Mouse (Mus musculus): ENCODE results near the gene Mpeg1.
A peak's percentile ranks its signal among the peaks of the same experiment; 100 is the strongest.

Gene Mpeg1

DNA sequence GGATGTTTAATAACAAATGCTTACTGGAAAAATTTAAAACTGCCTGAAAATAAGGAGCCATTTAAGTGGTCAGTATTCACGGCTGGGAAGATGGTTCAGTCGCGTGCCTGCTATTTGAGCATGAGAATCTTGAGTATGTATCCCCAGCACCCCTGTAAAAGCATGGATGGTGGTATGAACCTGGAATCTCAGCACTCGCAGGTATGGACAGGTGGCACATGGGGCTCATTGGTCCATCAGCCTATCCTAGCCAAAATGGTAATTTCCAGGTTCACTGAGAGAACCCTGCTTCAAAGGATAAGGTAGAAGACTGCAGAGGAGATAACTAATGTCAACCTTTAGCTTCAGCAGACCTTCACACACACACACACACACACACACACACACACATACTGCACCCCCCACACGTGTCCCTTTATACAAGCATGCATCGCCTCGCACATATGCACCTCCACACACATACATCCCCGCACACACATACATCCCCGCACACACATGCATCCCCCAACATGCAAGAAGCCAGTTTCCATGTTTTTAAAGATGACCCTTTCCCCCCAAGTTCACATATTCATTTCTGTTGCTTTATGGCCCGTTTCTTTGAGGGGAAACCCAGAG is 5.1 kb downstream of the Mpeg1 start:
- no peak for DNase-seq (ENCODE audit: low read depth, low spot score)

DNA sequence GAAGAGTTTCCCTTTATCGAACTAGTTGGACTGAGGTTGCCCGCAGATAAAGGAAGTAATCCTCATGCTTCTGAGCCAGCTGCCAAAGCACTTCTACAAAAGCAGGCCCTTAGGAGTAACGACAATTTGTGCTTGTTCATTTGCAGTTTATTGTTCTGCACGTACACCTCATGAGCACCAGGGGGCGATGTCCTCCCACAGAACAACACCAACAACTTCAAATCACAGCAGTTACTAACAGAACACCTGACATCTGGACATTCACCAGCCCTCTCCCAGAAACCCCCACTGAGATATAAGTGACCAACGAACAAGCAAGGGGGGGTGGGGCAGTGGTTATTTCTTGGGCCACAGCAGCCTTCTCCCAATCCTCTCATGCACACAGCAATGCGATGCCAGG is 5.6 kb downstream of the Mpeg1 start:
- DNase-seq (ENCODE audit: low read depth, low spot score), result no peak

DNA sequence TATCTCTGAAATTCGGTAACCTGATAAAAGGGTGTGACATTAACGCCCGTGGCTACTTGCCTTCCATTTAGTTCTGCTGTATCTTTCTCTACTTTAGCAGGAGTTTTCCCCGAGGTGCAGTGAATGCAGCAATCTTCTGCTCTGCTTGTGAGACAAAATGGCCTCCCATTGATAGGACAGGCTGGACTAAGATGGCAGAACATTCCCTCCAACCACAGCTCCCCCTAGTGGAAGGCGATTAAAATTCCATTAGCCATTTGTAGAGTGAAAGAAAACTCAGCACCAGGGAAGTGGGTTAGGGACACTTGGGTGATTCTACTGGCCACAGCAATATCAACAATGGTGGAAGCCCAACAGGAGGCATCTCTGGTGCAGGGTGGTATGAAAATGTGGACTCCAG is 6.9 kb downstream of the Mpeg1 start:
- DNase-seq (ENCODE audit: low read depth, low spot score), result peak; percentile 4

DNA sequence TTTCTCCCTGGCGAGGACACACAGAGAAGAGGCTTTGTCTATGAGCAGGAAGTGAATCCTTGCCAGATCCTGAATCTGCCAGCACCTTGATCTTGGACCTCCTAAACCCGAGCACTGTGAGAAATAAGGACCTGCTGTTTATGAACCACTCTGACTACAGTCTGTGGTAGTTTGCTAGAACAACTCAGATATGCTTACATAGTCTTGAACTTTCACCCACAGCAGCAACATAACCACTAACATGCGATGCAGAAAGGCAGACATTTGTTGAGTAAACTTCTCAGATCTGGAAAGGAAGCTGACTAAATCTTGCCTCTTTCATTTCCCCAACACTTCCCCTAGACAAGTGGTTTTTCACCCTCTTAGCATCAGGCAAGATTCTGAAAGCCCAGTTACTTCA is 11.3 kb downstream of the Mpeg1 start:
- DNase-seq (ENCODE audit: low read depth, low spot score), result no peak

DNA sequence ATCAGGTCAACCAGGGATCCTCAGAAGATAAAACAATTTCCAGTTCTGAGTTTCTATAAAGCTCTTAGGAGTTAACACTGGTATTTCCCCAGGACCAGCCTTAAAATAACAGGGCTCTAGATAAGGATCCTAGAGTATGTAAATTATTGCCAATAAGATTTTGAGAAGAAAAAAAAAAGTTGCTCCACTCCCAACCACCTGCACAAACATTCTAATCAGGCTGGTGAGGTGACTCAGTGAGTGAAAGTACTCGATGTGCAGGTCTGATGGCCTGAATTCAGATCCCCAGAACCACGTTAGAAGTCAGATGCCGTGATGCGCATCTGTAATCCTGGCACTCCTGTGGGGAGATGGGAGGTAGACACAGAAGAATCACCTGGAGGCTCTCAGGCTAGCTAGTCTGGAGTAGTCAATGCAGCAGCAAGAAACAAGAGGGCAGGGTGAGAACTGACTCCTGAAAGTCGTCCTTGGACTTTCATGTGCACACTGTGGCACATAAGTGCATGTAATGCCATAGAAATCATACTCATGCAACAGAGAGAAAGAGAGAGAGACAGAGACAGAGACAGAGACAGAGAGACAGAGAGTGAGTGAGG is 11.9 kb downstream of the Mpeg1 start:
- no peak for DNase-seq (ENCODE audit: low read depth, low spot score)

DNA sequence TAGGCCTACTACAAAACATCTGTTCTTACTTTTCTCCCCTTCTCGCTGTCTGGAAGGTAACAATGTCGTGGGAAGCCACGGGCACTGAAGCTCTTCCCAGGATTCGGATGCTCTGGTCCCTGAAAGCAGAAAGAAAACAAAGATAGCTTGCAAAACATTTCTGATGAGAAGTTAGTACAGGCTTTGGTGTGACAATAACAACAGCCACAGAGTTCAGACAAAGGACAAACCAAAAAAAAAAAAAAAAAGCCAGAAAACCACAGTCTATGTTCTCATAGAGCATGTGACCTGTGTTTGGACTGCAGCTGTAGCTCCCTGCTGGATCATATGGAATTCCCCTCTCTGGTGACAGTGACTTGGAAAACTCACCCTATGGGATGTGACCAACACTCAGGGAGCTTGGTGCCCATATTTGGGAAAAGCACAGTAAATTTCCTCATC is 12.6 kb downstream of the Mpeg1 start:
- DNase-seq (ENCODE audit: low read depth, low spot score), result no peak

DNA sequence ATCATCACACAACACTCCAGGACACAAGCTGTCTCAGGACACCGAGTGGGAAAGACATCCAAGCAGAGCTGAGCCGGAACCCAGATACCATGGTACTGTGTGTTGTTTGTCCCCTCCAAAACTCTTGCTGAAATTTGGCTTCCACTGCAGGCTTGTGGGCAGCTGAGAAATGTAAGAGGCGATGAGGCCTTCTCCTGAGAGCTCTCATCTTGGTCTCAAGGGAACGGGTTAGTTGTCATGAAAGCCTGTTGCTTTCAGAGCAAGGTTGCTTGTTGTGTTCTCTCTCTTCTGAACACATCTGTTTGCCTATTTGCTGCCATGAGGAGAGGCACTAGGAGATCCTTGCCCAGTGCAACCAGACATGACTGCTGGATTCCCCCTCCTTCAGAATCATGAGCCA is 13.4 kb downstream of the Mpeg1 start:
- no peak for DNase-seq (ENCODE audit: low read depth, low spot score)

DNA sequence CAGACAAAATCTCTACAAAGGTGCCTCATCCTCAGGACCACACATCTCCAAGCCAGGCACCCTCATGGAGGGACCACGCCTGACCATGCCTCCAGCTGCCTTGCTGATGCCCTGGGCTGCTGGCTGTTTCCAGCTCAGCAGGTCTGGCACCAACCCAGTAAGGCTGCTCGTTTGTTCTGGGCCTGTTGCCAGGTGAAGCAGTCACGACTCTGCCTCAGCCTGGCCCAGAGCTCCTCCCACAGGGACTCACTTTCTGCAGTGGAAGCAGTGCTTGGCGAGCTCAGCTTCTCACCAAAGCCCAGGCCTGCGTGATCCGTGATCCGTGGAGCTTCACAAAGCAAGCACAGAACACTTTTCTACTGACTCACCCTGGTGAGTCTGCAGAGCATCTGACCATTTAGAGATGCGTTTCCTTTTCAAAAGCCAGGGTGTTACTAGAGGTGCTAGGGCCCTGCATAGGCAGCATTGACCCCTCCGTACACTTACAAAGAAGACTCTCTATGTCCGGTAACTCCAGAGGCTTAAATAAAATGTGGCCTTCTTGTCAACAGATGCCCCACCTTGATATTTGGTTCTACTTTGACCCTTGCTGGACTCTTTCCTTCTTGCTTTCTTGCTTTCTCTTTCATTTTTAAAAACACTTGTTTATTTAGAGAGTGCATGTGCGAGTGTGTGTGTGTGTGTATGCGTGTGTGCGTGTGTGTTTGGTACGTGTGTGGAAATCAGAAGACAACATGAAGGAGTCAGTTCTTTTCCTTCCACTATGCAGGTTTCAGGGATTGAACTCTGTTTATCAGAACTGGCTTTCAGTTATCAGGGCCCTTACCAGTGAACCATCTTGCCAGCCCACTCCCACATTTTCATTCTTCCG is 15.0 kb downstream of the Mpeg1 start:
- DNase-seq (ENCODE audit: low read depth, low spot score), result no peak

DNA sequence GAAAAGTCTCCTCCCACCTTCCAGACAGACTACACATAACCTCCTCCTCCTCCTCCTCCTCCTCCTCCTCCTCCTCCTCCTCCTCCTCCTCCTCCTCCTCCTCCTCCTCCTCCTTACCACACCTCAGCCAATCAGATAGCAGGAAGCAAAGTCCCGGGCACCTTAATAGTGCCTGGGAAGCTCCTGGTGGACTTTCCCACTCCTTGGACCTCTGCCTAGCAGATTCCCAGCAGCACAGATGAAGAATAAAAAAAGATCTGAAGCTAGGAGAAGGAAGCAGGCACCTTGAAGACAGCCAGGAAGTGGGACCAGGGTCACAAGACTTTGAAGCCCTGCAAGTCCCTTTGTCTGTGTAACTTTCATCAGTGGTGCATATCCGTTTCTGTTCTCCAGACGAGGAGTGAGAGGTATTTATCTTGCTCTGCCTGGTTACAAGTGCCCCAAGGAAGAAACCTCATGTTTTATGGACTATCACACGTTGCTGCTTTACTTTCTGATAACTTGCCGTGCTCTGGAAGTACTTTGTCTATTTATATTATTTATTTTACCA is 16.2 kb downstream of the Mpeg1 start:
- DNase-seq (ENCODE audit: low read depth, low spot score), result no peak

DNA sequence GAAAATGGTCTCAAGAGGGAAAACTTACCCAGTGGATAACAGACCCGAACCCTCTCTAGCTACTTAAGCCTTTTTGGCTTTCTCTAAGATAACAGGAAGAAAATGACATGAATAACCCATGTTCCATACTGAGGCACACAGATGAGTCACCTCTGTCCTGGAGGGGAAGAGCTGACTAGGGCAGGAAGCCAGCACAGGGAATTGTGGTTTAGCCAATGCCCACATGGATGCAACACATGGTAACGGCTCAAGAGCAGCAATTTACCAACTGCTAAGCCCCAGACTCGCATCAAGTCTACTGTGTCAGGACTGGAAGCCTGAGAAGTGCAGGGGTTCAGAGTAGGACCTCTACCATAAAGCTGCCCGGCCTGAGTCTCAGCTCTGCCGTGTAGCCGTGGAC is 17.8 kb downstream of the Mpeg1 start:
- no peak for DNase-seq (ENCODE audit: low read depth, low spot score)

DNA sequence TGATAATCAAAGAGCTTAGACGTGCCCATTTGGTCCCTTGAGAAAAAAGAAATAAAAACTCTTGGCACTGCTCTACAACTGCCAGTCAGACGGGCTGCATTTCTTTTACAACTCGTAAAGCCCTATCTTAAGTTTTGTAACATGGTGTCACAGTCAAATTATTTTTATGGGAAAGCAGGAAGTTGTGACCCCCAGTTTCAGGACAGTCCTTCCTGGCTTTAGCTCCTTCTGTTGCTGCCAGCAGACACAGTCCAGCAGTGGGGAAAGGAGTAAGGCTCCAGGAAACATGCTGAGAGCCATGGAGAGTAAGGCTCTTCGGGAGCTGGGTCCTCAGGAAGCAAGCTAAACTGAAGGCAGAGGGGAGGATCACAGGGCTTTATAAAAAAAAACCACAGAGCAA is 23.2 kb downstream of the Mpeg1 start:
- DNase-seq (ENCODE audit: low read depth, low spot score), result no peak

DNA sequence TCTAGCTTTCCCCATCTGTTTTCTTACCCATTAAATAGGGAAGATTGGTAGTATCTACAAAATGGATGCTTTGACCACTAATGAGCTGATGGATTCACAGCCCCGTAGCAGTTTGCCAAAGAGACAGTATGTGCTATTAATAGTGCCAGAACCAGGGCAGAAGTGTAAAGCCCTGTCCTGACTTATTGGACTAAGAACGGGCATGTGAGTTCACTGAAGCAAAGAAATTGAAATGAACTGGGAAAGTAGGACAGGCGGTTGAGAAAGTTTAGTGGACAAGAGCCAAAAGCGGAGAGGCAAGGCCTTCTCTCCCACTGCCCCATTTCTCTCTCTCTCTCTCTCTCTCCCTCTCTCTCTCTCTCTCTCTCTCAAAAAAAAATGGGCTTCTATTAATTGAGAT is 23.6 kb downstream of the Mpeg1 start:
- DNase-seq (ENCODE audit: low read depth, low spot score), result no peak

DNA sequence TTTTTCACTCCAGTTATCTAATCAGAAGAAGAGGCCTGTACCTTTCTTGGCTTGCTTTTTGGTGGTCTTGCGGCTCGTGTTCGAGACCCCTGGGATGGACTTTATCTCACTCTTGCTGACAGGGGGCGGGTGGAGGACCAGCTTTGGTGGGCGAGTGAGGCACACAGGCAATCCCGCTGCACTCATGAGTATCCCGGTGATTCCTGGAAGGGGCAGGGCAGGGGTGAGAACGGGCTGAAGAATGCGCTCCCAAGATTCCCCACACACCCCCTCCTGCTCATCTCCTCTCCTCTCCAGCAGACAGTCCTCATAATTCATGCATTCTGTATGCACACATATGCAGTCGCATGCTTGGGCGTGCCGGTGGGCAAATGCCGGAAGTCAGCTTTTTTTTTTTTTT is 24.6 kb downstream of the Mpeg1 start:
- no peak for DNase-seq (ENCODE audit: low read depth, low spot score)

DNA sequence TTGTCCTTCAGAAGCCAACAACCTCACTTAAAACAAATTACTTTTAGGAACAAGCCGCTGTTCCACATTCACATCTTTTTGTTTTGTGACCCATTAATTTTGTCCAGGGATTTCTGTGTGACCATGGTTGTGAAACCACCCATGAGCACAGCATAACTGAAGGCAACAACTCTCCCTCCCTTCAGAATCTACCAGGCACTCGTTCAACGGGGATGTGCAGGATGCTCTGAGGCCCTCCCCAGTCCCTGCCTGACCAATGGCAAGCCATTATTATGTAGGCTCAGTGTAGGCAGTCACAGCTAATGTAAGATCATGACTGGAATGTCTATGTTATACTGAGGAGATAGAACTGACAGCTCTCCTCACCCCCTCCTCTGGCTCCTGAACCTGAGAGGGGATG is 25.1 kb downstream of the Mpeg1 start:
- DNase-seq (ENCODE audit: low read depth, low spot score), result no peak

DNA sequence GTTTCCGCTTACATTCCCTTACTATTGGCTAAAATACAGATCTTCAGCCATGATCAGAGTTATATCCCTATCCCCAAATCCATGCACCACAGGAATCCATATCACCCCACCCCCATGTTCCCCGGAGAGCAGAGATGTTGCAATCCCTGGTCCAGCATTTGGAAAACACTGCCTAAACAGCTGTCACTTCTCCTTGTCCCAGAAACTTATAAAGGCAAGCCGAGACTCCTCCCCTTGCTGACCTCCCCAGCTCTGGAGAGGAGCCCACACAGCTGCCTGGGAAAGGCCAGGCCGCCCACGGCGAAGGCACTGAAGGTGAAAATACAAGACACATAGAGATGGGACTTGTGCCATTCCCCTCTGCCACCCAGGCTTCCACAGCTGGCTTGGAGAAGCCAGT is 26.3 kb downstream of the Mpeg1 start:
- no peak for DNase-seq (ENCODE audit: low read depth, low spot score)

DNA sequence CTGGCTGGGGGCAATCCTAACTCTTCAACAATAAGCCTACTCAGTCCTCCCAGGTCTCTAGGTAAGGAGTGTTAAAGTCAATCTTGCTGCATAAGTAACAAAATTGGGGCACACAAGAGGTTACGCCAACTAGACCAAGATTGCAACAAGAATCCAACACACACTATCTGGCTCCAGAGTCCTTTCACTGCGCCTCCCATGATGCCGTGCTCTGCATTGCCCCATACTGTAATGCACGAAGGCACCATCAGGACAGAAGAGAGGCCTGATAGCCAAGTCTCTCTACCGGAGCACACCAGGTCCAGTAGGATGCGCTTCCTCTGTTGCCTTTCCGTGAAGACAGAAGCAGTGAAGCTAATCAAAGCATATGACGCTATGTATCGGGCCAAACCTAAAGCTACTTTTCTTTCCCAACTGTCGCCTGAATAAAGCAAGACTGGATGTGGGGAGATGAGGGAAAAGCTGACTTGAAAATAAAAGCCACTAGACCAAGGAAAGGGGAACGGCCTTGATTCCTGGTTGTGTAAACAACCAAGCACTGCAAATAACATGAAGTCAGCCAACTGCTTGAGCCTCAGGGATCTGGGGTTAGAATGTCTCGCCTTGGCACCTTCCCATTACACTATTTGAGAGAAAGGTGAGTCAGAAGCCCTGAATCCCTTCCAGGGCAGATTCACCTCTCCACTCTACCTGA is 27.1 kb downstream of the Mpeg1 start:
- no peak for DNase-seq (ENCODE audit: low read depth, low spot score)

DNA sequence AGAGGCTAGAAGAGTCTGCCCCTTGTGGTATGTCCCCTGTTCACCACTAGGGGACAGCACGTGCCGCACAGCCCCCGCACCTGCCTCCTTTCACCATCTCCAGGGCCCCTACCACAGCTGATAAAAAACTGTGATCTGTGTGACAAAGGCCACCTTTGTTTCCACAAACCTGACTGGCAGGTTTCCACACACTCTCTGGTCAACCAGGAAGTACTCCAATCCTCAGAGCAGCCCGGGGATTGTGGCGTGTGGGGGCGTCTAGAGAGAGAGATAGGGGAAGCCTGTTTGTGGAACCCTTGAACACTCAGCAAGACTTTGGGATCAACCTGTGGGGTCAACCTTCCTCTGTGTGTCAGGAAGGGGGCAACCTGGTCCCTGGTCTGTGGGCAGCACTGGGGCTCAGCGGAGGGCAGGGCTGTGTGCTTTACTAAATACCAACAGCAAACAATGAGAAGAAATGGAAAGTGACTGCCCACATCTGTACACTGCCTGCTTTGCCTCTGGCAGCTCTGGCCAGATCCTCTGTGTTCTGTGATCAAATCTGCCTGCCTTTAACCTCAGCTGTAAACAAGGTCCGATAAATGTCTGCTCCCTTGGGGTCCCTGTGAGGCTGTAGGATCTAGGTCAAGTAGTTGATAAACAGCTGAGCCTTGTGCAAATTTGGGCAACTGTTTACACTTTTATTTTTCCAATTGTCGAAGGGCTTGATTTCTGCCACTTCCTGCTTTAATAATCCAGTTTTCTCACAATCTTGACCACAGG is 27.8 kb downstream of the Mpeg1 start:
- no peak for DNase-seq (ENCODE audit: low read depth, low spot score)

DNA sequence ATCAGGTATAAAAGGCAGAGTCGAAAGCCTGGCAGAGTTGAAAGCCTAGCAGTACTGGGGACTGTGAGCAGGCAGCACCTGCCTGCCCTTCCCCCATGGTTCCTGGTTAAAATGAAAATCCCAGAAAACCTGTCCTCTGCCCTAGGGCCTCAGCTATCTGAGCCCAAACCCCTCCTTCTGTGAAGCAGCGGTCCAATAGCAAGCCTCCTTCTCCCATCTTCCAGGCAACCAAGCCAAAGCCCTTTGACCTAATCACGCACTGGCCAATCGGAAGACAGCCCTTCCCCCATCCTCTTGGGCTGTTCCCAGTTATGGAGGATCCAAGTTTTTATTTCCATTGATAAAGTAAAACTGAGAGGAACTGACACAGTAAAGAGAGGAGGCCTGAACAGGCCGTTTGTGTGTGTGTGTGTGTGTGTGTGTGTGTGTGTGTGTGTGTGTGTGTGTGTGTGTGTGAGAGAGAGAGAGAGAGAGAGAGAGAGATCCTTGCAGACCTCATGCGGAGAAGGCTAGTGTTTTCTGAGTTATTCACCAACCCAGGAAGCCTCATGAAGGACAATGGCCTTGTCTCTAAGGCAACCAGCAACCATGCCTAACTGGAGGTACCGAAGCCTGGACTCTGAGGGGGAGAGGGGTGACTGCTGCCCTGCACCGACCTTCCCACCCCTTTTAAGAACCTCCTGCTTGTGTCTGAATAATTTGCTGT is 28.5 kb downstream of the Mpeg1 start:
- DNase-seq (ENCODE audit: low read depth, low spot score), result no peak

DNA sequence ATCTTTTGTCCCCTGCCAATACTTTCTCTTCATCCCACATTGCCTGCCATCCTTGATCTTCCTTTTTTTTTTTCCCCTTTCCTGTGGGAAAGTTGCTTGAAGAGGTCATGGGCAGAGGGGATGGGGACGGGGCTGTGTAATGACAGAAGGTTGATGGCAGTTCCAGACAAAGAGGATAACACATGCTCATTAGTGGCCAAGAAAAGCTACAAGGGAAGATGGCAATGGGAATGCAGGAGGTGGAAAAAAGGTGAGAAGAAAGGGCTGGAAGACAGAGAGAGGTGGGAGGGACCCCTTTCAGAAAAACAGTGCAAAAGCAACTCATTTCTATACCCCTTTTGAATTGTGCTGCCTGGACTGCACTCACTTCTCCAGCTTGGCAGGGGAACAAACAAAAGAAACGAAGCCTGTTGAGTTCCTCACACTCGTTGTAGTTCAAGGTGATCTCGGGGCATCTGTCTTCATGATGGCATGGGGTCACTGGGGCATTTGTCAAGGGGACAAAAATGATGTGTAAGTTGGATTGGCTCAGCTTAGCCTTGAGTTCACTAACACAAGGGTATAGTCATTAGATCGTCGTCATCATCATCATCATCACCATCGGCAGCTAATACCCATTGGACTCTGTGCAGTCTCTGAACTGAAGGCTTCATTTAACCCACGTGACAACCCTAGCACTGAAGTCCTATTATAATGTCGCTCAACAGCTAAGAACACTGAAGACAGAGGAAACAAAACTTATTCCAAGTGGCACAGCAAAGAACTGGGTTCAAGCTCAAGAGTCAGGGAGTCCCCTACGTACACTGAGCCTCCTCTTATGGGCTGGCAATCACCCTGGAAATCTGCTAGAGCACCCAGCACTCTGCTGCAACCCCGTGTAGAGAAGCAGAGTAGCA is 29.3 kb downstream of the Mpeg1 start:
- no peak for DNase-seq (ENCODE audit: low read depth, low spot score)

DNA sequence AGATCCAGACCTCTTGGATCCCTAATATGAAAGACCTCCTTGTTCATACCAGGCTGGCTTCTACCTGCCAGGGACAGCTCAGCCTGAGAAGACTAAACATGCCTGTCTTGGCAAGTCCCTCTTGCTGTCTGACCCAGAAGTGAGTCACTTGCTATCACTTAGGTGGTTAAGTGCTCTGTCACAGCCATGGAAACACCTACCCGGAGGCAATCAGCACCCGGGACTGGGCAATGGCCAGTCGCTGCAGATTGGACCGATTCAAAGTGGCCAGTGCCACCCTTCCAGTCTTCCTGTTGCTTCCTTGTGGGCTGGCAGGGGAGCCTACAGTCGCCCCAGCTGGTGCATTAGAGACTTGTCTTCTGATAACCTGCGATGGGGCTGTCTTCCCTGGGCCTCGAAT is 31.1 kb downstream of the Mpeg1 start:
- no peak for DNase-seq (ENCODE audit: low read depth, low spot score)

Data from c-Kit-negative CD71-positive TER-119-positive erythroid progenitor cells, embryonic 14.5 days (primary cell).